Mouse (Mus musculus) urinary bladder, postnatal 36 days (tissue): Measurements from ENCODE around the gene Smim27.
A peak's percentile ranks its signal among the peaks of the same experiment; 100 is the strongest.

Source experiments
- DNase-seq, 2 experiments: peaks; one replicate each; pipeline ENCODE4 v3.0.0; 2022; ENCODE audit warnings: low spot score in 2 of 2, mixed read lengths in 1 of 2

The Smim27 gene

GRCm38 (mm10) chr4:40269430-40270032 is at the start of gene Smim27, which contains the start of gene Topors:
TSS of gene Smim27 (plus strand) at chr4:40269579.
TSS of gene Topors (minus strand) at chr4:40269850.
- DNase-seq, result peak; percentile 95 to 97

DNA sequence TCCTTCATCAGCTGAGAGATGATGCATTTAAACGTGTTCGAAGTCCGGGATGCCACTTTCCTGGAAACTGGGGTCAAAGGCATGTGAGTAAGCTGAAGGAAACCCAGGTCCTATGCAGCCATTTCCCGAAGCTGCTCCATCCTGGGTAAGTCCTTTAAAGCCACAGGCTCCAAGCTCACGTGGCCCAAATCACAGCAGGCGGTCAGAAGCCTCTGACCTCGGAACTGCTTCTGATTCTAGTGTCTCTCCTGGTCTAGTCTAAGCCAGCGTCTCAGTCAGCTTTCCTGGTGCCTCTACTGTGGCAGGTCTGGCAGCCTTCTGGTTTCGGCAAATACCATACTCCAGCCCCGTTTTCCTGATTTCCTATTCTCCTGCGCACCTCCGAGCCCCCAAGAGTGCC is 48.9 kb upstream of the Smim27 start:
- DNase-seq, result no peak

- no peak for DNase-seq
Observed at GRCm38 (mm10) chr4:40221004-40221760, 48.2 kb upstream of the Smim27 start.

GRCm38 (mm10) chr4:40221876-40222585 is 47.3 kb upstream of the Smim27 start:
- DNase-seq, result no peak

GRCm38 (mm10) chr4:40226095-40226494 is 43.3 kb upstream of the Smim27 start:
- no peak for DNase-seq

DNA sequence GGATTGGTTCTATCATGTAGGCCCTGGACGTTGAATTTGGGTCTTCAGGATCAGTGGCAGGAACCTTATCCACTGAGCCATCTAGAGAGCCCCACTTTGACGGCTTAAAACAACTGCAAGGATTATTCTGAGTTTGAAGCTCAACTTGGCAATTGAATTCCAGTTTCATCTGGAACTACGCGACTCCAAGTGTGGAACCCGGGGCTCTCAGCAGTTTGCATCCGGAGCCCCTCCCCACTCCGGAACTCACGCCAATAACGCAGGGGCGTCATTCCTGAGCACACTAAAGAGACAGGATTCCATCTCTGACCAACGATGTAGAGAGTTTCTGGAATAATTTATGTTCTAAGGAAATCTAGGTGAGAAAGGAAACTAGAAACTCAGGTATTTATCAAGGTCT is 42.2 kb upstream of the Smim27 start:
- DNase-seq, result no peak

DNA sequence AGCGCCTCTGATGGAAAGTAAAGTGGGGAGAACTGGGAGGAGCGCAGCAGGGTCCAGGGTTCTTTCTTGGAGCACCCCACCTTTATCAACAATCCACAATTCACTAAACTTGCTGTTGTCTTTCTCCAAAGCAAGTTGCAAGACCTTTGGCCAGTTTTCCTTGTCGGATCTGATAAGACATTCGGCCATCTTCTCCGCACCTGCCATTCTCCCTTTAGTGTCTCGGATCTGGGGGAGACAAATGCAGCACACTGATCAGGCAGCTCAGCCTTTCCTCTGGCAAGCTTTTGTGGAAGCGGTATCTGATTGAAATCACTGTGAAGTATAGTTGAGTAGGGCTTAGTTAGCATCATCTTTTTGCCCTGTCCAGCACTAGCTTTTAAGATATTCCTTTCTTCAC is 41.5 kb upstream of the Smim27 start:
- DNase-seq, result no peak

- no peak for DNase-seq
Observed at GRCm38 (mm10) chr4:40229723-40230122, 39.7 kb upstream of the Smim27 start.

- DNase-seq, result no peak
Observed at GRCm38 (mm10) chr4:40233062-40233664, 36.2 kb upstream of the Smim27 start.

DNA sequence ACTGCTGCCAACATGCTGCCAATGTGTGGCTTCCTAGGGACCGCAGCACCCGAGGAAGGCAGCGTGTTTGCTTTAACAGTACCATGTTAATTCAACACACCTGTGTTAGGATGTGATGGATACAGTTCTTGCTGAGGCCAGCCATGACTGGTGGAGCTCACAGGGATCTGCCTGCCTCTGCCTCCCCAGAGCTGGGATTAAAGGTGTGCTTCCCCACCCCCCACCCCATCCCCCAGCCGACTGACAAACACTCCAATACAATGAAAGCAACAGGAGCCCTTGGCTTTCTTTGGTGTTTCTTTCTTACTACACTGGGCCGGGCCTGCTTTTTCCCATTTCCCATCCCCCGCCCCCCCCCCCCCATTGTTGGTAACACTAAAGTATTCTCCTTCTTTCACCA is 35.1 kb upstream of the Smim27 start:
- no peak for DNase-seq

GRCm38 (mm10) chr4:40236829-40237228 is 32.5 kb upstream of the Smim27 start:
- DNase-seq, result no peak

GRCm38 (mm10) chr4:40238483-40239408 is 30.6 kb upstream of the Smim27 start:
- DNase-seq, result peak; percentile 26 to 49

DNA sequence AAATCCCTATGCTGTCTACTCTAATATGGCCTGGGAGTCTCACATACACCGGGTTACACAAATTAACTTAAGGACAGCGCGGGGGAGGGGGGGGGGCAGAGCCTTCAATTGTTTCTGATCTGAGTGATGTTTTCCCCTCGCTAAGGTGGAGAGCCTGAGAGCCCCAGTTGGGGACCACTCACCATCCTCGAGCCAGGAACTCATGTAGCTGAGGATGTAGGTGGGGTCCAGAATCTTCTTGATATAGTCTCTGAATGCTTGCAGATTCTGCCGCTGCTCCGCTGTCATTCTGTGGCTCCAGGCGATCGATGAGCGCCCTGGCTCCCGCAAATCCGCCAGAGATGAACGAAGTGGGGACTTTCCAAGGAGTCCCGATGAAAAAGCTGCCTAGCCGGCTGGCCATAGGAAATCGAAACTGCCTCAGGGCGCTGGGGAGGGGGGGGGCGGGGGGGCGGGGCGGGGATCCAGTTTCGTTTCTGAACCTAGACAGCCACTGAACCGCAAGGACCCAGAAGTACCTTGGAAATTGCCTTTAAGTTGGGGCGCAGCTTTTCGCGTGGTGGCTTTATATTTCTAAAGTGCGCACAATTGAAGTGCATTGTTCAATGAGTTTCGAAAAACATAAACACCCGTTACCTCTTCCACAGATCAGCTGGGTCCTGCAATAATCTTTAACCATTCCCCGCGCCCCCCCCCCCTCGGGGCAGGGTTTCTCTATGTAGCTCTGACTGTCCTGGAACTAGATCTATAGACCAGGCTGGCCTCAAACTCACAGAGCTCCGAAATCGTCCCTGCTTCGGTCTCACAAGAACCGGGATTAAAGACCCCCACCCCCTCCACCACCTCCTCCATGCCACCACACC is 29.7 kb upstream of the Smim27 start, which contains the start of gene Ddx58:
Ddx58 (minus strand) TSS at position 420 of the 863 bp plus-strand sequence.
- DNase-seq, result peak; percentile 21 to 27

GRCm38 (mm10) chr4:40240272-40240744 is 29.1 kb upstream of the Smim27 start:
- no peak for DNase-seq

GRCm38 (mm10) chr4:40241928-40242327 is 27.5 kb upstream of the Smim27 start:
- DNase-seq, result no peak

DNA sequence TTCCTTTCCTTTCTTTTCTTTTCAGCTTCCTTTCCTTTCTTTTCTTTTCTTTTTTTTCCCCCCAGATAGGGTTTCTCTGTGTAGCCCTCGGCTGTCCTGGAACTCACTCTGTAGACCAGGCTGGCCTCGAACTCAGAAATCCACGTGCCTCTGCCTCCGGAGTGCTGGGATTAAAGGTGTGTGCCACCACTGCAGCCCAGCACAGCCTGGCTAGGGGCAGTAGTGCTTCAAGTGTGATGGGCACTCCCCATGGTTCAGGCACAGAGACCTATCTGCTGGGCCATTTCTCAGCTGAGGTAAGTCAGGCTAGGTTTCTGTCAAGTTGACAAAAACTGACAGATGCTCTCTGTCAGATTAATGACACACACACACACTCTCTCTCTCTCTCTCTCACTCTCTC is 26.4 kb upstream of the Smim27 start:
- no peak for DNase-seq

GRCm38 (mm10) chr4:40244035-40244434 is 25.3 kb upstream of the Smim27 start:
- DNase-seq, result no peak

DNA sequence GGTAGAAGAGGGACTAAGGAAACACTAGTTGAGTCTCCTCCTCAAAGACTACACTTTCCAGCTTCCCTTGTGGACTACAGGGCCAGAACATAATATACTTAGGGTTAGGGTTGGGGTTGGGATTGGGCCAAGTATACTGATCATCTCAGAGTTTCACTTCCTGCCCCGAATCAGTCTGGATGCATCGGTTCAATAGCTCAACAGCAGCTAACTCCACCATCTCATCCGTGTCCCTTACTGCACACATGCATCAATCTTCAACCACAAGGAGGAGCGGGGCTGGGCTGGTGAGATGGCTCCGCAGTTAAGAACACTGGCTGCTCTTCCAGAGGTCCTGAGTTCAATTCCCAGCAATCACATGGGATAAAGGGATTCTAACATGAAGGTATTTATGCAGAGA is 18.4 kb upstream of the Smim27 start:
- DNase-seq, result no peak

- DNase-seq, result no peak
Observed at GRCm38 (mm10) chr4:40253766-40254165, 15.6 kb upstream of the Smim27 start.
